Mouse (Mus musculus) heart, adult 8-10 months (tissue): ENCODE data around the gene Agpat3. TPM values are rescaled to one million over a fixed set of nuclear protein-coding genes. Genes with fewer than 3 reads are reported as not detected.
"Not testable (repeated sequence)": the region's sequence is repeated elsewhere in the genome, so short reads cannot be mapped to it uniquely, and the experiment has no call there.

ENCODE experiments used
- DNase-seq: peaks from one replicate; pipeline ENCODE4 v3.0.0; 2022; ENCODE audit warnings: low spot score
- total RNA-seq, 4 experiments: library from RNA; stranded (reverse); gene quantifications; 2 replicates each; pipeline ENCODE4 v1.2.4; 2022

Gene Agpat3
- total RNA-seq, 4 experiments from 2014 or later, result 206 to 254 (median 219) TPM

DNA sequence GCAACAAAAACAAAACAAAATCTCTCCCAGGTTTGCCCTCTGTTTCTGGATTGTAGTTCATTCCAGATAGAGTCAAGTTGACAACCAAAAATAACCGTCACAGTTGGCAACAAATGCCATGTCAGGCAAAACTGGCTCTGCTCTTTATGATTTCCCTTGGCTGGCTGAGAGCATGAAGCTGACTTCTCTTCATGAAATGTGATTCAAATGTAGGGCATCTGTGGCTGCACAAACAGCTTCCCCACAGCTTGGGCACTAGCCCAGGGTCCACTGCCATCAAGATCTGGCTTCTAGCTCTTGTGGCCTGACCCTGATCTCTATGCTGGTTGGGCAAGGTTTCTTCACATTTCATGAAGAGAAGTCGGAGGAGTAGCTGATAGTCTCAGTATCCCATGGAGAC is 9.7 kb upstream of the Agpat3 start:
- DNase-seq, result peak; percentile 44

- no peak for DNase-seq
Measured at GRCm38 (mm10) chr10:78360290-78360711, 8.0 kb upstream of the Agpat3 start.

- DNase-seq, result not testable (repeated sequence)
Measured at GRCm38 (mm10) chr10:78358999-78359398, 6.7 kb upstream of the Agpat3 start.

GRCm38 (mm10) chr10:78358266-78358665 is 6.0 kb upstream of the Agpat3 start:
- DNase-seq, result no peak

DNA sequence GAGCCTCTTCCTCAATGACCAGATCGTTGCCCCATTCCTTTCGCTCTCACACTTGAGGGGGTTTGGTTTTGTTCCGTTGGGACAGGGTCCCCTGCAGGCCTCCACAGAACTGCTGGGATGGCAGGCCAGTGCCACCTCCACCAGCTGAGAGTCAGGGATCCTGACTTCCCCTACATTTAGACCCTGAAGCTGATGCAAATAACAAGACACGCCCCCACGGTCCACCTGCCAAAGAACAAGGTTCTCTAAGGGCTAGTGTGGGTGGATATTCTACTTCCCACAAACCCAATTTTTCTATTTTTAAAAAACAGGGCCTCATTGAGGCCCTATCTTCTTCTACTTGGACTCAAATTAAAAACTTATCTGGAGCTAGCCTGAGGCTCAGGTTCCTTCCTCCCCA is 5.5 kb upstream of the Agpat3 start:
- no peak for DNase-seq

- no peak for DNase-seq
Measured at GRCm38 (mm10) chr10:78355931-78356593, 3.8 kb upstream of the Agpat3 start.

DNA sequence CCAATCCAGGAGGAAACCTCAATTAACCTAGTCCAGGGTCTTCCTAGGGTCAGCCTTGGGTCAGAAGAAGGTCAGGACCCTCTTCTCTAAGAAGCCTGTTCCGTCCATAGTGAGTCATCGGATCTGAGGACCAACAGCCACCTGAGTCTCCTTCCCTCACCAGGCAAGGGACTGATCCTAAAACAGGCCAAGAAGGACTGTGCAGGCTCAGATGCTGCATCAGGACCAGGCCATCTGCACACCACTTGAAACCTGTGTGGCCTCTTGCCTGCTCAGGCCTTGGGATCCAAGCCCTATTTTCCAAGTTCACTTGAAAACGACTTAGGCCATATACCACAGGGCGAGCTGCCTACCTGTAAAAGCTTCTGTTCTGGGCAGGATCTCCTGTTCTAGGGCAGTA is 907 bp upstream of the Agpat3 start:
- no peak for DNase-seq

GRCm38 (mm10) chr10:78352666-78353030 is 359 bp upstream of the Agpat3 start:
- no peak for DNase-seq

GRCm38 (mm10) chr10:78351564-78351886 is 764 bp downstream of the Agpat3 start:
- no peak for DNase-seq

- no peak for DNase-seq
Measured at GRCm38 (mm10) chr10:78350796-78351556, 1.3 kb downstream of the Agpat3 start.

- no peak for DNase-seq
Measured at GRCm38 (mm10) chr10:78349464-78350165, 2.7 kb downstream of the Agpat3 start.

GRCm38 (mm10) chr10:78348211-78348610 is 4.1 kb downstream of the Agpat3 start:
- no peak for DNase-seq

DNA sequence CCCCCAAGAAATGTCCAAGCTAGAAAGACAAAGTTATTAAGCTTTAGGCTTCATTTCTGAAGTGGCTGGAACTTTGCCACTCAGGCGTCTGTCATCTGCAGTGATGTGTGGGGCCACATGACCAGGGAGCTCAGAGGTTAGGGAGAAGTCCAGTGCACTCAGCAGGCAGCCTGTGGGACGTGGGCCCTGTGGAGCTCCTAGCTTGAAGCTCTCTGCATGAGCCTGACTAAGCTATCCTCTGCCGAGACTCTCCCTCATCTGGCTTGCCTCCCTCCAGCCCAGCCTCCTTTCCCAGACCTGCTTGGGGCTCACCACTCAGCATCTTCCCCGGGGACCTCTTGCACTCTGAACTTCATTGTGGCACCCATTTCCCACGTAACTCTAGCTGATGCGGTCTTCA is 4.8 kb downstream of the Agpat3 start:
- no peak for DNase-seq

DNA sequence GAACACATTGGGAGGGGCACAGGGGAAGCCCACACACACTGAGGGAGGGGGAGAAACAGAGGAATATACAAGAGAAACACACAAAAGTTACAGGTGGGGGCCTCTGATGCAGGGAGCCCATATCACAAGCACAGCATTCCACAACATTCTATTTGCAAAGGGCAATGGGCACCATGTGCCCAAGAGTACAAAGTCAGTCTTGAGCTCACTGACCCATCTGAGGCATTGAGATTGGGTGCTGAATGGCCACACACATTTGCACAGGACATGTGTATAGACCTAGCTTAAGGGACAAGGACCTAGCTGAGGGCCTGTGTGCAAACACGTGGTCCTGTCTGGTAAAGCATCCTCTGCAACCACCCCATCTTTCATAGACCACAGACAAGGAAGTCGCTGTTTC is 6.8 kb downstream of the Agpat3 start:
- no peak for DNase-seq

GRCm38 (mm10) chr10:78342091-78342490 is 10.2 kb downstream of the Agpat3 start:
- no peak for DNase-seq

DNA sequence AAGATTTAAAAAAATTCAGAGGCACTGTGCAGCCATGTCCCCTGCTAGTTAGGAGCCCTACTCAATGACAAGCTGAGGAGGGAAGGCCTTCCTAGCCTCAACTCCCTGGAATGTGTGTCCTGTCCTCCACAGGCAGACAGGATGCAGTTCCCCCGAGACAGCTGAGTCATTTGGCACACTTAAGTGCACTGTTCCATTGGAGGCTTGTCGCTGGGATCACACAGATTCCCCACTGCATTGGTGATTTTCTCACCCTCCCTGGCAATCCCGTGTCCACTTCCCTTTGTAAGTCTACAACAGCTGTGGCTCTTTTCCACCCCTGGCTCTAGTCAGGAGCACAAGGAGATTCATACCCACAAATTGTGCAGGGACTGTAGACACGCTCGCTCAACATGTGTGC is 14.1 kb downstream of the Agpat3 start:
- peak; percentile 74 for DNase-seq

DNA sequence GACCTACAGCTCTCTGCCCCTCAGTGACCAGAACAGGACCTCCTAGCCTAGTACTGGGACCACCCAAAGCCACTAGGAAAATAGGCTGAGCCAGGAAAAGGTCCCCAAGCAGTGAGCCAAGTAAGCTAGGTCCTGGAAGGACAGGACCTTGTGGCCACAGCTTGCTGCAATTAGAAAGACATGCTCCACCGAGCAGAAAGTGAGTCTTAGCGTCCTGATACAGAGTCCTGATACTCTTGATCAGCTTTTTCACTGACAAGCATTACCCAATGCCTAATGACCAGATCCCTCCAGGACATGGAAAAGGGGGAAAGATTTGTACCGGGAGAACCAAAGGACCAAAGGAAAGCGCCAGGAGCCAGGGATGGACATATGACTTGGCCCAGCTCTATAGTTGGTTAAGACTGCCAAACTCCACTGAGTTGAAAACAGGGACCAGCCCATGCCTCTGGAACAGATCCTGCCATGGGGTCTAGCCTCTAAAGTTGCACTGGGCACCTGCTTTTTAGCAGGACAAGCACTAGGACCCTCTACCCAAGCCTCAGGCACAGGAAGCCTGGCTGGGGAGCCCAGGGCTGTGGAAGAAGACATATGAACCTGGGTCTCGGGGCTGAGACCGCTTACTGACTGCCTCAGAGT is 17.2 kb downstream of the Agpat3 start:
- DNase-seq, result no peak

DNA sequence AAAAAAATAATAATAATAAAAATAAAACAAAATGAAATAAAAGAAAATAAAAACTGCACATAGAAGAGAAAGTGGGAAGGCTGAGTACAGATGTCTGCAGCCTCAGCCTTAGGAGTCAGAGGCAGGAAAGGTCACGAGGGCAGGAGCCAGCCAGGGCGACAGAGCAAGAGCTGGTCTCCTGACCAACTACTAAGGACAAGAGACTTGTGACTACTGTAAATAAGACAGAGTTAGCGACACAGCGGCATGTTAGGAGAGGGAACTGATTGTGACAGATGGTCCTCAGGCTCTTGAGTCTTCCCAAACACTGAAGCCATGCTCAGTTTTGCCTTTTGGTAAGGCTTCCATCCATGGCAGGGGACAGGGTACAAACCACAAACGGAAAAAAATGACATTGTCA is 20.7 kb downstream of the Agpat3 start:
- no peak for DNase-seq

- DNase-seq, result no peak
Measured at GRCm38 (mm10) chr10:78329305-78329704, 23.0 kb downstream of the Agpat3 start.

DNA sequence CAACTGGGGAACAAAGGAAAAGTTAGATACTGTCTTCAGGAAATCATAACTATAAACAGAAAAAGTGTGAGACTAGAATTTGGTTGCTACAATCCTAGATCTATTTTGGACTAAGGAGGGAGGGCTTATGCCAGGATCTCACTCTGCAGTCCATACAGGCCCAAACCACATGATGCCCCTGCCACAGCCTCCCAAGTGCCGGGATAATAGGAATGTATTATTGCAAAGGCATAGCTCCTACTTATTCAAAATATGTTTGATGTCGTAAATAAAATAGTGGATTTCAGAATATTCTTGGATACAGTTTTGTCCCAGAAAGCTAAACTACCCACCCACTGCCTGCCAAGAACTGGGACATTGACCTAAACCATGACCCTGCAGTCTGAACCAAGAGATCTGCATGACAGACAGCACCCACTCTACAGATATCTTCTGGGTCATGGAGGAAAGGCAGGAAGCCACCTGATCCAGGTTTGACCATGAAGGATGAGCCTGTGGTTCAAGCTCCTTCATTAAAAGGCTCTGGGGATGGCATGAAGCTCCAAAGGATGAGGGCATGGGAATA is 24.2 kb downstream of the Agpat3 start:
- no peak for DNase-seq

- DNase-seq, result no peak
Measured at GRCm38 (mm10) chr10:78325916-78326647, 26.2 kb downstream of the Agpat3 start.
